Mouse (Mus musculus) midbrain, embryonic 16.5 days (tissue): ENCODE results near the gene Mapk11. TPM values are rescaled to one million over a fixed set of nuclear protein-coding genes. Genes with fewer than 3 reads are reported as not detected.

Experiments
- ATAC-seq: fragments of 200-750 bp; cut with Nextera tagmentation; 2 replicates; pipeline ENCODE4 v1.8.0; 2017; ENCODE audit warnings: moderate TSS enrichment
- H3K27ac ChIP-seq: fragments of 300-500 bp; sonication (generic); 2 replicates; pipeline ENCODE4 v1.5.1; 2014; ENCODE audit warnings: mild to moderate bottlenecking, low read length, mixed read lengths
- H3K27me3 ChIP-seq: fragments of 300-500 bp; sonication (generic); 2 replicates; pipeline ENCODE4 v1.6.1; 2014; ENCODE audit warnings: low read depth, low read length, mixed read lengths; ENCODE audit not compliant: control insufficient read depth, insufficient read depth
- H3K36me3 ChIP-seq: fragments of 300-500 bp; sonication (generic); 2 replicates; pipeline ENCODE4 v1.6.1; 2014; ENCODE audit warnings: mild to moderate bottlenecking, low read length, moderate library complexity, mixed read lengths; ENCODE audit not compliant: control insufficient read depth, insufficient read depth
- H3K4me1 ChIP-seq: fragments of 300-500 bp; sonication (generic); 2 replicates; pipeline ENCODE4 v1.6.1; 2014; ENCODE audit warnings: mild to moderate bottlenecking, low read length, mixed read lengths; ENCODE audit not compliant: control insufficient read depth, insufficient read depth
- H3K4me2 ChIP-seq: fragments of 300-500 bp; sonication (generic); 2 replicates; pipeline ENCODE4 v1.6.1; 2014; ENCODE audit warnings: mild to moderate bottlenecking, low read length, mixed read lengths
- H3K4me3 ChIP-seq: fragments of 300-500 bp; sonication (generic); 2 replicates; pipeline ENCODE4 v1.5.1; 2014; ENCODE audit warnings: low read depth, mild to moderate bottlenecking, low read length, moderate library complexity, mixed read lengths
- H3K9ac ChIP-seq: fragments of 300-500 bp; sonication (generic); 2 replicates; pipeline ENCODE4 v1.6.1; 2014; ENCODE audit warnings: low read depth, low read length, mixed read lengths
- H3K9me3 ChIP-seq: fragments of 300-500 bp; sonication (generic); replicated peaks from 2 replicates; pipeline ENCODE4 v1.6.1; 2014; ENCODE audit warnings: mild to moderate bottlenecking, low read length, mixed read lengths; ENCODE audit not compliant: control insufficient read depth, poor library complexity, severe bottlenecking
- WGBS: fragments of 180-500 bp; shearing (Covaris S2); extraction: QIAGEN DNeasy Blood & Tissue Kit; methylation state at CpG from one replicate; pipeline ENCODE4 v1.1.7; 2014; 5-methylcytosine and 5-hydroxymethylcytosine counted together
- polyA plus RNA-seq: library from polyadenylated mRNA; unstranded; fragments of >200 nt; fragmentation: Nextera tagmentation; extraction: Ambion mirVana; gene quantifications from 2 replicates; pipeline ENCODE4 v1.2.1, GENCODE M21; 2015

The Mapk11 gene
- polyA plus RNA-seq, 1 experiment from 2014 or later = 29.0 TPM

- H3K4me1 ChIP-seq = peaks cover 36% of the 10 kb centered on the region
These were observed 20.0 kb upstream of the Mapk11 start for GRCm38 (mm10) chr15:89169431-89169830.

GRCm38 (mm10) chr15:89168922-89169321, 19.5 kb upstream of the Mapk11 start:
- WGBS = 64% methylated on average over 10 of the region's 10 CpGs
- no peaks in the 10 kb centered on the region for H3K9me3 ChIP-seq
- no peak for ATAC-seq
- H3K4me3 ChIP-seq = no peak overlapping the region
- H3K4me2 ChIP-seq = no peak overlapping the region
- H3K9ac ChIP-seq = no peak overlapping the region
- H3K36me3 ChIP-seq = peaks cover 30% of the 10 kb centered on the region
- peak overlapping the region; percentile 42; the same call in 1 of the 2 replicates for H3K27ac ChIP-seq
- H3K4me1 ChIP-seq = peaks cover 31% of the 10 kb centered on the region
- H3K27me3 ChIP-seq = no peaks in the 10 kb centered on the region

More at GRCm38 (mm10) chr15:89169431-89169830, 20.0 kb upstream of the Mapk11 start:
- no peak overlapping the region for H3K4me2 ChIP-seq
- ATAC-seq = no peak
- 6% methylated on average over 10 of the region's 10 CpGs for WGBS
- no peak overlapping the region; the same call in 1 of the 2 replicates for H3K9ac ChIP-seq
- H3K9me3 ChIP-seq = no peaks in the 10 kb centered on the region
- H3K4me3 ChIP-seq = no peak overlapping the region
- 0 out of 2 replicates have a peak overlapping the region, but pooled peaks have one; percentile 42 for H3K27ac ChIP-seq
- H3K36me3 ChIP-seq = peaks cover 25% of the 10 kb centered on the region
- no peaks in the 10 kb centered on the region for H3K27me3 ChIP-seq

GRCm38 (mm10) chr15:89165478-89165877, 16.1 kb upstream of the Mapk11 start:
- no peak for ATAC-seq
- H3K36me3 ChIP-seq = peaks cover 65% of the 10 kb centered on the region
- H3K4me2 ChIP-seq = no peak overlapping the region
- H3K9ac ChIP-seq = no peak overlapping the region
- H3K4me3 ChIP-seq = no peak overlapping the region
- no peak overlapping the region for H3K27ac ChIP-seq
- 94% methylated on average over 12 of the region's 12 CpGs for WGBS
- no peaks in the 10 kb centered on the region for H3K9me3 ChIP-seq
- H3K27me3 ChIP-seq = no peaks in the 10 kb centered on the region
- peaks cover 14% of the 10 kb centered on the region for H3K4me1 ChIP-seq

GRCm38 (mm10) chr15:89161397-89161796, 12.0 kb upstream of the Mapk11 start:
- H3K9ac ChIP-seq = no peak overlapping the region
- no peak overlapping the region for H3K27ac ChIP-seq
- peaks cover 91% of the 10 kb centered on the region for H3K36me3 ChIP-seq
- WGBS = 94% methylated on average over 9 of the region's 9 CpGs
- no peaks in the 10 kb centered on the region for H3K4me1 ChIP-seq
- H3K9me3 ChIP-seq = no peaks in the 10 kb centered on the region
- no peak overlapping the region for H3K4me2 ChIP-seq
- no peak overlapping the region for H3K4me3 ChIP-seq
- no peaks in the 10 kb centered on the region for H3K27me3 ChIP-seq
- no peak for ATAC-seq

- H3K9me3 ChIP-seq = no peaks in the 10 kb centered on the region
- H3K27me3 ChIP-seq = no peaks in the 10 kb centered on the region
- no peak overlapping the region for H3K4me2 ChIP-seq
- H3K4me1 ChIP-seq = no peaks in the 10 kb centered on the region
- 92% methylated on average over 16 of the region's 16 CpGs for WGBS
- H3K36me3 ChIP-seq = peaks cover 89% of the 10 kb centered on the region
- ATAC-seq = no peak
- H3K4me3 ChIP-seq = no peak overlapping the region
- H3K9ac ChIP-seq = no peak overlapping the region
- H3K27ac ChIP-seq = no peak overlapping the region
These were observed 9.1 kb upstream of the Mapk11 start for GRCm38 (mm10) chr15:89158516-89158915.

- 81% methylated on average over 7 of the region's 7 CpGs for WGBS
- no peak overlapping the region for H3K4me3 ChIP-seq
- no peak overlapping the region for H3K27ac ChIP-seq
- ATAC-seq = no peak
- H3K36me3 ChIP-seq = peaks cover 83% of the 10 kb centered on the region
- no peaks in the 10 kb centered on the region for H3K27me3 ChIP-seq
- H3K9ac ChIP-seq = no peak overlapping the region
- no peak overlapping the region for H3K4me2 ChIP-seq
- no peaks in the 10 kb centered on the region for H3K4me1 ChIP-seq
- H3K9me3 ChIP-seq = no peaks in the 10 kb centered on the region
These were observed 8.5 kb upstream of the Mapk11 start for GRCm38 (mm10) chr15:89157954-89158353.

- H3K27ac ChIP-seq = 0 out of 2 replicates have a peak overlapping the region, but pooled peaks have one; percentile 7
- no peaks in the 10 kb centered on the region for H3K27me3 ChIP-seq
- peaks cover 29% of the 10 kb centered on the region for H3K4me1 ChIP-seq
- no peak overlapping the region for H3K4me3 ChIP-seq
- H3K36me3 ChIP-seq = peaks cover 27% of the 10 kb centered on the region
- no peak overlapping the region for H3K4me2 ChIP-seq
- no peaks in the 10 kb centered on the region for H3K9me3 ChIP-seq
- ATAC-seq = no peak
- H3K9ac ChIP-seq = no peak overlapping the region
These were observed 2.9 kb upstream of the Mapk11 start for GRCm38 (mm10) chr15:89152312-89152711.

- 3% methylated on average over 13 of the region's 13 CpGs for WGBS
These were observed 588 bp upstream of the Mapk11 start for GRCm38 (mm10) chr15:89150041-89150390.

GRCm38 (mm10) chr15:89148496-89149270, 745 bp downstream of the Mapk11 start:
- Histone ChIP-seq H3K27me3 (no peaks in the 10 kb centered on the region), H3K36me3 (peaks cover 2% of the 10 kb centered on the region; the same call in 1 of the 2 replicates), H3K9me3 (no peaks in the 10 kb centered on the region), H3K4me3 (peak overlapping the region; percentile 83), H3K4me1 (peaks cover 42% of the 10 kb centered on the region), H3K27ac (peak overlapping the region; percentile 88), H3K4me2 (peak overlapping the region; percentile 84), H3K9ac (peak overlapping the region; percentile 92)
- no peak; the same call in 1 of the 2 replicates for ATAC-seq
- 3% methylated on average over 25 of the region's 25 CpGs for WGBS

More at GRCm38 (mm10) chr15:89150041-89150390, 588 bp upstream of the Mapk11 start:
- Histone ChIP-seq H3K4me2 (peak overlapping the region; percentile 84), H3K9ac (peak overlapping the region; percentile 92), H3K36me3 (peaks cover 8% of the 10 kb centered on the region; the same call in 1 of the 2 replicates), H3K4me1 (peaks cover 42% of the 10 kb centered on the region), H3K27me3 (no peaks in the 10 kb centered on the region), H3K4me3 (peak overlapping the region; percentile 83), H3K9me3 (no peaks in the 10 kb centered on the region), H3K27ac (peak overlapping the region; percentile 88; the same call in 1 of the 2 replicates)
- ATAC-seq = no peak
